Mouse (Mus musculus) lung, postnatal 0 days (tissue): ENCODE results near the gene Aspg.

Experiments used
- CTCF ChIP-seq: IDR thresholded peaks from 2 replicates; pipeline ENCODE4 v1.5.1; 2016; ENCODE audit warnings: antibody characterized with exemption, mild to moderate bottlenecking
- EP300 ChIP-seq: IDR thresholded peaks from 2 replicates; pipeline ENCODE4 v1.6.1; 2016; ENCODE audit warnings: antibody characterized with exemption, mild to moderate bottlenecking, control low read depth

DNA sequence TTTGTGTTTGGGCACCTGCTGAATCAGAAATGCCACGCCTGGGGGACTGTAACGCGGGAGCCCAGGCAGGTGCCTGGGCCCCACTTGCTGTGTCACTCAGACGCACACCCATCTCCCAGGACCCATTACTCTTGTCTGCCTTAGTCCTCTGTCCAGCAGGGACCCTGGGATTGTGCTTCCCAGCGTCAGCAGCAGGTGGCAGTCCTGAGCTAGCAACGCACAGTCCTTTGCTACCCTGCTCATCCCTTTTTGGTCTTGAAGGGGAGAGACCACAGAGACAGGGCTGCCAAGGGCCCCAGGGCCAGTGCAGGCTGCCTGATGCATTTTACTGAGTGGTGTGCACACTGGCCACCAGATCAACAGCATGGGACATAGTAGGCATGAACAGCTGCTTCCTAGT, 28.8 kb upstream of the Aspg start:
- TF ChIP-seq EP300 (no peak), CTCF (peak; percentile 97)
